Mouse (Mus musculus): ENCODE measurements around the gene Fig4. TPM values are rescaled to one million over a fixed set of nuclear protein-coding genes. Genes with fewer than 3 reads are reported as not detected.

The Fig4 gene
- polyA plus RNA-seq, 1 experiment from 2014 or later: 20.4 TPM

DNA sequence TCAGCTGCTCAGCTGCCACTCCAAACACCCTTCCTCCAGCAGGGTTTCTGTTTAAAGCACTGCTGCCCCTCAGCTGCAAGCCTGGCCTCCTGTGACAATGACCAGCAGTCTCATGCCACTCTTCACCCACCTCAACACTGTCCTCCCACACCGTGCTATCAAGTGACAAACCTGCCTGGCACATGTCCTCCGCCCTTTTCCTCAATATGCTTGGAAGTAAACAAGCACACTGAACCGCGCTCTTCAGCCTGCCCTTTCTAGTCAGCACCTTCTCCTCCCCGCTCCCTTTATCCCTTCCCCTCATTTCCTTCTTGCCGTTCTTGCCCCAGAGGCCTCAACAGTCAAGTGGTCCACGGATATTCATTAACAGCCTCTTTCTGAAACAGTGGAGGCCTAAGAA, 62.0 kb downstream of the Fig4 start:
- no peaks in the 10 kb centered on the region for H3K4me1 ChIP-seq (replicated peaks; ENCODE audit: control insufficient read depth, insufficient read depth, low read length)
- DNase-seq (ENCODE audit: low spot score) (no peak), ATAC-seq (replicated peaks; ENCODE audit: low FRiP score, low TSS enrichment, low read depth) (no peak)
- H3K9me3 ChIP-seq (ENCODE audit: control insufficient read depth, low read length): no peaks in the 10 kb centered on the region
- no peak overlapping the region for H3K4me3 ChIP-seq (ENCODE audit: low read depth, low read length)
- 34% methylated on average over 7 of the region's 7 CpGs for WGBS
- H3K4me2 ChIP-seq (ENCODE audit: low read length): no peak overlapping the region
- H3K27me3 ChIP-seq (replicated peaks; ENCODE audit: control insufficient read depth, insufficient read depth, low read length): no peaks in the 10 kb centered on the region
- H3K27ac ChIP-seq (ENCODE audit: low read depth): no peak overlapping the region
- 0 out of 2 replicates have a peak, but pooled peaks cover 3% of the 10 kb centered on the region for H3K36me3 ChIP-seq (ENCODE audit: control insufficient read depth, insufficient read depth, low read length)
- H3K9ac ChIP-seq (ENCODE audit: low read length): no peak overlapping the region

GRCm38 (mm10) chr10:41236020-41236419, 67.0 kb downstream of the Fig4 start:
- H3K9ac ChIP-seq (ENCODE audit: low read length): no peak overlapping the region
- H3K36me3 ChIP-seq (ENCODE audit: control insufficient read depth, insufficient read depth, low read length): 0 out of 2 replicates have a peak, but pooled peaks cover 3% of the 10 kb centered on the region
- no peaks in the 10 kb centered on the region for H3K27me3 ChIP-seq (replicated peaks; ENCODE audit: control insufficient read depth, insufficient read depth, low read length)
- no peaks in the 10 kb centered on the region for H3K4me1 ChIP-seq (replicated peaks; ENCODE audit: control insufficient read depth, insufficient read depth, low read length)
- H3K4me2 ChIP-seq (ENCODE audit: low read length): no peak overlapping the region
- 83% methylated on average over 2 of the region's 2 CpGs for WGBS
- ATAC-seq (replicated peaks; ENCODE audit: low FRiP score, low TSS enrichment, low read depth) (no peak), DNase-seq (ENCODE audit: low spot score) (no peak)
- no peak overlapping the region for H3K27ac ChIP-seq (ENCODE audit: low read depth)
- H3K9me3 ChIP-seq (ENCODE audit: control insufficient read depth, low read length): no peaks in the 10 kb centered on the region
- H3K4me3 ChIP-seq (ENCODE audit: low read depth, low read length): no peak overlapping the region

- H3K36me3 ChIP-seq (ENCODE audit: control insufficient read depth, insufficient read depth, low read length): 0 out of 2 replicates have a peak, but pooled peaks cover 3% of the 10 kb centered on the region
- DNase-seq (ENCODE audit: low spot score): no peak
- 97% methylated on average over 3 of the region's 3 CpGs for WGBS
- H3K4me3 ChIP-seq (ENCODE audit: low read depth, low read length): no peak overlapping the region
- no peaks in the 10 kb centered on the region for H3K27me3 ChIP-seq (replicated peaks; ENCODE audit: control insufficient read depth, insufficient read depth, low read length)
- no peak overlapping the region for H3K4me2 ChIP-seq (ENCODE audit: low read length)
- no peak overlapping the region for H3K9ac ChIP-seq (ENCODE audit: low read length)
- no peak overlapping the region for H3K27ac ChIP-seq (ENCODE audit: low read depth)
- H3K4me1 ChIP-seq (replicated peaks; ENCODE audit: control insufficient read depth, insufficient read depth, low read length): no peaks in the 10 kb centered on the region
- ATAC-seq (replicated peaks; ENCODE audit: low FRiP score, low TSS enrichment, low read depth): no peak
- H3K9me3 ChIP-seq (ENCODE audit: control insufficient read depth, low read length): no peaks in the 10 kb centered on the region
Observed at GRCm38 (mm10) chr10:41235584-41235983, 67.5 kb downstream of the Fig4 start.

DNA sequence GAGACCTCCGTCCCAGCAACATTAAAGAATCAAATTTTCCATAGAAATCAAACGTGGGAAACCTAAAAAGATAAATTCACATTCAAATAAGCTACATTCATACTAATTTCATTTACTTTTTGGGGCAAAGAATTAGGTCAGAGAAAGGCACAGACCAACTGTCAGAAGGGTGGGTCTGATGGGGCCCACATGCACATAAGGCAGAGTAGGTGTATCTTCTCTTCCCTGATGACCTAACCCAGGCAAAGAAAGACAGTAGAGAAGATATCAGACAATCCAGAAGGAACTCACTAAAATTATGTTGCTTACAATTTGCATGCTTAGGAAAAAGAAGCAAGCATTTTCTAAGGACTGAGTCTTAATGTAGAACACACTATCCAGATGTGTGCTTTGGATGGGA, 67.9 kb downstream of the Fig4 start:
- Histone ChIP-seq H3K4me1 (replicated peaks; ENCODE audit: control insufficient read depth, insufficient read depth, low read length) (no peaks in the 10 kb centered on the region), H3K9me3 (ENCODE audit: control insufficient read depth, low read length) (no peaks in the 10 kb centered on the region), H3K4me3 (ENCODE audit: low read depth, low read length) (no peak overlapping the region), H3K27ac (ENCODE audit: low read depth) (no peak overlapping the region), H3K27me3 (replicated peaks; ENCODE audit: control insufficient read depth, insufficient read depth, low read length) (no peaks in the 10 kb centered on the region), H3K36me3 (ENCODE audit: control insufficient read depth, insufficient read depth, low read length) (0 out of 2 replicates have a peak, but pooled peaks cover 3% of the 10 kb centered on the region), H3K9ac (ENCODE audit: low read length) (no peak overlapping the region), H3K4me2 (ENCODE audit: low read length) (no peak overlapping the region)
- no peak for ATAC-seq (replicated peaks; ENCODE audit: low FRiP score, low TSS enrichment, low read depth)
- 89% methylated on average over 2 of the region's 2 CpGs for WGBS
- DNase-seq (ENCODE audit: low spot score): no peak

DNA sequence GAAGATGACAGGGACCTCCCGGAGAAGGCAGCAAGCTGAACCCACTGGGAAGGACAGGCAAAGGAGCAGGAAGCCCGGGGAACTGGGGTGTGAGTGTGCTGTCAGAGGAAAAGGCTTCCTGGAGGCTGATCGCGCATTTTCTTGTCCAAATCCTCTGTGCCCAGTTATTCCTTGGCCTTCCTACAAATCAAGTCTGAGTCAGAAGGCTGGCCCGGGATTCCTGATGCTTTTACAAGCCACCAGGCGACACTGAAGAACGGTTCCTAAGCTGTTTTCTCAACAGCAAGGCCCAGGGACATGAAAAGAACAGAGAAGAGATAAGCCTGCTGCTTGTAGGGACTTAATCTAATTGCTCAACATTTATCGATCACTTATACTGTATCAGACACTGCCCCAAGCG, 68.5 kb downstream of the Fig4 start:
- ATAC-seq (replicated peaks; ENCODE audit: low FRiP score, low TSS enrichment, low read depth): no peak
- H3K27ac ChIP-seq (ENCODE audit: low read depth): no peak overlapping the region
- H3K4me1 ChIP-seq (replicated peaks; ENCODE audit: control insufficient read depth, insufficient read depth, low read length): no peaks in the 10 kb centered on the region
- no peaks in the 10 kb centered on the region for H3K36me3 ChIP-seq (ENCODE audit: control insufficient read depth, insufficient read depth, low read length)
- H3K27me3 ChIP-seq (replicated peaks; ENCODE audit: control insufficient read depth, insufficient read depth, low read length): no peaks in the 10 kb centered on the region
- DNase-seq (ENCODE audit: low spot score): no peak
- no peaks in the 10 kb centered on the region for H3K9me3 ChIP-seq (ENCODE audit: control insufficient read depth, low read length)
- 69% methylated on average over 9 of the region's 9 CpGs for WGBS
- no peak overlapping the region for H3K4me2 ChIP-seq (ENCODE audit: low read length)
- H3K4me3 ChIP-seq (ENCODE audit: low read depth, low read length): no peak overlapping the region
- H3K9ac ChIP-seq (ENCODE audit: low read length): no peak overlapping the region

GRCm38 (mm10) chr10:41233140-41233539, 69.9 kb downstream of the Fig4 start:
- no peak overlapping the region for H3K4me3 ChIP-seq (ENCODE audit: low read depth, low read length)
- WGBS: 82% methylated on average over 6 of the region's 6 CpGs
- DNase-seq (ENCODE audit: low spot score) (no peak), ATAC-seq (replicated peaks; ENCODE audit: low FRiP score, low TSS enrichment, low read depth) (no peak)
- no peak overlapping the region for H3K4me2 ChIP-seq (ENCODE audit: low read length)
- no peaks in the 10 kb centered on the region for H3K9me3 ChIP-seq (ENCODE audit: control insufficient read depth, low read length)
- H3K36me3 ChIP-seq (ENCODE audit: control insufficient read depth, insufficient read depth, low read length): no peaks in the 10 kb centered on the region
- no peak overlapping the region for H3K27ac ChIP-seq (ENCODE audit: low read depth)
- no peak overlapping the region for H3K9ac ChIP-seq (ENCODE audit: low read length)
- H3K4me1 ChIP-seq (replicated peaks; ENCODE audit: control insufficient read depth, insufficient read depth, low read length): no peaks in the 10 kb centered on the region
- no peaks in the 10 kb centered on the region for H3K27me3 ChIP-seq (replicated peaks; ENCODE audit: control insufficient read depth, insufficient read depth, low read length)

DNA sequence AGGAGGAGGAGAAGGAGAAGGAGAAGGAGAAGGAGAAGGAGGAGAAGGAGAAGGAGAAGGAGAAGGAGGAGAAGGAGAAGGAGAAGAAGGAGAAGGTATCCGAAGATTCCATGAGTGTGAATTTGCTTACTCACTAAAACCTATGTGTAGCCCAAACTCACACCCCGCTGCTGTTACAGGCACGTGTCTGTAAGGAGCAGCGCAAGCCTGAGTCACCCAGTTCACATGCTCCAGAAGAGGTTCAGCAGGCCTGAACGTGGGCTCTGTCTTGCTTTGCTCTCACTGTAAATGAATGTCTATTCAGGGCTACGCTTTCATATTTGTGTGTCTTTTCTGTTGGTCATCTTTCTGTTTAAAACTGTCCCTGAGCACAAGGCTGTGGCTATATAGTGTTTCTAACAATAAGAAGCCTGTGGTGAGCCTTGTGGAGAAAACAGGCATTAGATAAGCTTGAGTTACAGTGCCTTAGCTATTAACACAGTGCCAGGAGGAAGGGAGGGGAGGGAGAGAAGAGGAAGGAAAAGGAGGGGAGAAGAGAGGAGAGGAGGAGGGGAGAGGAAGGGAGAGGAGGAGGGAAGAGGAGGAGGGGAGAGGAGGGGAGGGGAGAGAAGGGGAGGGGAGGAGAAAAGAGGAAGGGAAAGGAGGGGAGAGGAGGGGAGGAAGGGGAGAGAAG, 71.8 kb downstream of the Fig4 start:
- no peak for ATAC-seq (replicated peaks; ENCODE audit: low FRiP score, low TSS enrichment, low read depth)
- DNase-seq (ENCODE audit: low spot score): no peak

DNA sequence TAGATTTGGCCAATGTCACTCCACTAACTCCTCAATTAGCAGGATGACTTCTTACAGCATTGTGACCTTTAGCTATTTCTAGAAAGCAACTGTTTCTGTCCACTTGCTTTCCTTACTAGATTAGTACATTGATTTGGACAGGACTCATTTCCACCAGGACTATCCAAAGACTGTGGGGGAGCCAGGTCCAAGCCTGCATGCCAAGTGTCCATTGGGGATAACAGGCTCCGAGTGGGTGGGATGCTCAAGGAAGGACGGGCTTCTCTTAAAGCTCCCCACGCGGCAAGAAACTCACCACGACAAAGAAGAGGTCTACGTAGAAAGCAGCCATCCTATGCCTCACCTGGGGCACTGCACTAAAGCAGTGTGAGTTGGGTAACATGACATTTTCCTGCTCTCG, 75.4 kb downstream of the Fig4 start:
- 86% methylated on average over 7 of the region's 7 CpGs for WGBS

More for the DNA sequence above, 71.8 kb downstream of the Fig4 start:
- Histone ChIP-seq H3K9me3 (ENCODE audit: control insufficient read depth, low read length) (no peaks in the 10 kb centered on the region), H3K4me1 (replicated peaks; ENCODE audit: control insufficient read depth, insufficient read depth, low read length) (no peaks in the 10 kb centered on the region), H3K4me3 (ENCODE audit: low read depth, low read length) (no peak overlapping the region), H3K27me3 (replicated peaks; ENCODE audit: control insufficient read depth, insufficient read depth, low read length) (no peaks in the 10 kb centered on the region), H3K27ac (ENCODE audit: low read depth) (no peak overlapping the region), H3K9ac (ENCODE audit: low read length) (no peak overlapping the region), H3K36me3 (ENCODE audit: control insufficient read depth, insufficient read depth, low read length) (0 out of 2 replicates have a peak, but pooled peaks cover 6% of the 10 kb centered on the region), H3K4me2 (ENCODE audit: low read length) (no peak overlapping the region)
- 85% methylated on average over 6 of the region's 6 CpGs for WGBS

DNA sequence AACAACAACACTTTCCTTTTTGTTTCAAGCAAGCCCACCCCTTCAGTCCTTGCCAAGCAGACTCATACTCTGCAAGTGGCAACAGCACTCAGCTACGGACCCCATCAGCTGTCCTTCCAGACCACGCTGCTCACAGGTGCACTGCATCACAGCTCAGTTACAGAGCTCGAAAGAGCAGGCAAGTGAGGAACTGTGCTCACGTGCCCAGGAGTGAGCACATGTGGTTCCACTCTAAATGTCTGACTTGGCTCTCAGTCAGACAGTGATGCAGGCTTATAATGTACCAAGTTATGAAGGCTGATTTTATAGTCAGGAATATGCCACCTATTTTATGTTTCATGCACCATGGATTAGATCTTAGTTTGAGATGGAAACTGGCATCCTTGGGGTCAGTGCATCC, 79.6 kb downstream of the Fig4 start:
- no peaks in the 10 kb centered on the region for H3K9me3 ChIP-seq (ENCODE audit: control insufficient read depth, low read length)
- no peaks in the 10 kb centered on the region for H3K27me3 ChIP-seq (replicated peaks; ENCODE audit: control insufficient read depth, insufficient read depth, low read length)
- 0 out of 2 replicates have a peak, but pooled peaks cover 6% of the 10 kb centered on the region for H3K36me3 ChIP-seq (ENCODE audit: control insufficient read depth, insufficient read depth, low read length)
- no peak overlapping the region for H3K4me3 ChIP-seq (ENCODE audit: low read depth, low read length)
- H3K9ac ChIP-seq (ENCODE audit: low read length): no peak overlapping the region
- ATAC-seq (replicated peaks; ENCODE audit: low FRiP score, low TSS enrichment, low read depth) (no peak), DNase-seq (ENCODE audit: low spot score) (no peak)
- H3K4me1 ChIP-seq (replicated peaks; ENCODE audit: control insufficient read depth, insufficient read depth, low read length): no peaks in the 10 kb centered on the region
- WGBS: 69% methylated on average over 4 of the region's 4 CpGs
- no peak overlapping the region for H3K4me2 ChIP-seq (ENCODE audit: low read length)
- H3K27ac ChIP-seq (ENCODE audit: low read depth): no peak overlapping the region

More for the DNA sequence above, 75.4 kb downstream of the Fig4 start:
- H3K9me3 ChIP-seq (ENCODE audit: control insufficient read depth, low read length): no peaks in the 10 kb centered on the region
- H3K36me3 ChIP-seq (ENCODE audit: control insufficient read depth, insufficient read depth, low read length): 0 out of 2 replicates have a peak, but pooled peaks cover 6% of the 10 kb centered on the region
- H3K9ac ChIP-seq (ENCODE audit: low read length): no peak overlapping the region
- no peak overlapping the region for H3K27ac ChIP-seq (ENCODE audit: low read depth)
- no peaks in the 10 kb centered on the region for H3K27me3 ChIP-seq (replicated peaks; ENCODE audit: control insufficient read depth, insufficient read depth, low read length)
- H3K4me2 ChIP-seq (ENCODE audit: low read length): no peak overlapping the region
- H3K4me1 ChIP-seq (replicated peaks; ENCODE audit: control insufficient read depth, insufficient read depth, low read length): no peaks in the 10 kb centered on the region
- no peak overlapping the region for H3K4me3 ChIP-seq (ENCODE audit: low read depth, low read length)
- DNase-seq (ENCODE audit: low spot score) (no peak), ATAC-seq (replicated peaks; ENCODE audit: low FRiP score, low TSS enrichment, low read depth) (no peak)
